Mouse (Mus musculus) adrenal gland, postnatal 10 days (tissue): ENCODE results near the gene Gm7075. TPM values are rescaled to one million over a fixed set of nuclear protein-coding genes. Genes with fewer than 3 reads are reported as not detected.
A peak's percentile ranks its signal among the peaks of the same experiment; 100 is the strongest.
"Not testable (repeated sequence)": the region's sequence is repeated elsewhere in the genome, so short reads cannot be mapped to it uniquely, and the experiment has no call there.

Experiments
- DNase-seq: peaks from one replicate; pipeline ENCODE4 v3.0.0; 2021; ENCODE audit warnings: mixed read lengths
- total RNA-seq, 2 experiments: library from RNA; stranded (reverse); gene quantifications; 2 replicates each; pipeline ENCODE4 v1.2.3; 2021

Gm7075 gene
- total RNA-seq, 2 experiments from 2014 or later = not detected

DNA sequence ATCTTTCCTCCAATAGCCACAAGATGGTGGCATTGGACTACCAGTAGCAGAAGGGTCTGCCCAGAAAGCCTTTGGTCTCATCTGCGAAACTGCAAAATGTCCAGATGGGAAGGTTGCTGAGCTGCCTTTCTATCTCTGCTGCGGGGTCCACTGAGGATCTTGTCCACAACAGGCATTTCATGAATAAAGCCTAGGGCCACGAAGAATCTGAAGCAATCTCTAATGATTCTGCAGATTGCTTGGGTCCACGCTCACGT is 1.1 kb upstream of the Gm7075 start:
- no peak for DNase-seq

DNA sequence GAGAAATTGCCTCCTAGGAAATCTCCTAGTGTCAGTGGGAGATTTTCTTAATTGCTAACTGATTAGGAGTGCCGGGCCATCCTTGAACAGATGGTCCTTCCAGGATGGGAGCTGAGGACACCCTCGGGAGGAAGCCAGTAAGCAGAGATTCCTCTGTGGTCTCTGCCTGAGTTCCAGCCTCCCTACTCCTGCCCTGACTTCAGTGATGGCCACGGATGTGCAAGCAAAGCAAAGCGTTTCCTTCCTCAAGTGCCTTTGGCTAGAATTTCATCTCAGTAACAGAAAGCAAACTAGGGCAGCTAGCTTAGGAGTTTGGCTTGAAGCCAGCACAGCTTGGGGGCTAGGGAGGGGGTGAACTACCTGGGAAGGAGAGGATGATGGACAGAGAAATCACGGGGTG is 4.5 kb downstream of the Gm7075 start:
- no peak for DNase-seq

DNA sequence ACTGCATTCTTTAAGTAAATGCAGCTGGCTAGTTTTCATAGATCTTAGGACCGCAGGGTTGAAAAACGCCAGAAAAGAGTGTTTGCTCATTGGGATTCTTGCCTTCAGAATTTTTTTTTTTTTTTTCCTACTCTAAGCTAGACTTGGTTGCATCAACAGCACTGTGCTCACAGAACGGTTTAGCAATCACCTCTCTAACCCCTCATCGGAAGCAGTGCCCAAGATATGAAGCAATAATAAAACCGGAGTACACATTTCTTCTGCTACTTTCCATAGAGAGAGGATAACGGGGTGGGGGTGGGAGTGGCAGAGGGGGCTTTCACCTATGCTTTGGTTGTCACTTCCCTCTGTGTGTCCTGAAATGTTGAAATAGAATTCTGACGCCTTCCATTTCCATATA is 5.7 kb downstream of the Gm7075 start:
- DNase-seq = no peak

DNA sequence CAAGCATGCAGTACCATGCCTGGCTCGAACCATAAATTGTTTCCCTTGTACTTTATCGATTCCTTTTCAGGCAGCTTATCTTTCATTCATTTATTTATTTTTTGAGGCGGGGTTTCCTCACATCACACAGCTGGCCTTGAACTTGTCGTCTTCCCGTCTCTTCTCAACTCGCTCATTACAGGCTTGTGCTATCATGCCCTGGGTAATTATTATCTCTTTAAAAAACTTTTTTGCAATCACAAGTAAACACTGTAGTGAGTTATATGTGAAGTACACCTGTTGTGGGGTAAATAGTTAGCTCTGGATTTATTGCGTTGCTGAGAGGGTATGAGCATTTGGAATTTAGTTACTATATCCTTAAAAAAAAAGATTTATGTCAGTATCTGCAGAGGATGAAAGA is 6.3 kb downstream of the Gm7075 start:
- DNase-seq = no peak

DNA sequence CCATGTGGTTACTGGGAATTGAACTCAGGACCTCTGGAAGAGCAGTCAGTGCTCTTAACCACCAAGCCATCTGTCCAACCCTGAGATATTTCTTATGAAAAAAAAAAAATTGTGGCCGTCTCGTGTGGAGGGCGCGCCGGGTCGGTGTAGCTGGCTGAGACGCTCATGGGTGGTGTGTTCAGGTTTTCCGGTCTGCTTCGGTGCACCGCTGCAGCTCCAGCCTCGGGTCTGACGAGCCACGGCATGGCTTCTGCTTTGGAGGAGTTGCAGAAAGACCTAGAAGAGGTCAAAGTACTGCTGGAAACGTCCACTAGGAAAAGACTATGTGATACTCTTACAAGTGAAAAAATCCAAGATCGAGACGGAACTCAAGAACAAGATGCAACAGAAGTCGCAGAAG is 8.8 kb downstream of the Gm7075 start:
- DNase-seq = no peak

DNA sequence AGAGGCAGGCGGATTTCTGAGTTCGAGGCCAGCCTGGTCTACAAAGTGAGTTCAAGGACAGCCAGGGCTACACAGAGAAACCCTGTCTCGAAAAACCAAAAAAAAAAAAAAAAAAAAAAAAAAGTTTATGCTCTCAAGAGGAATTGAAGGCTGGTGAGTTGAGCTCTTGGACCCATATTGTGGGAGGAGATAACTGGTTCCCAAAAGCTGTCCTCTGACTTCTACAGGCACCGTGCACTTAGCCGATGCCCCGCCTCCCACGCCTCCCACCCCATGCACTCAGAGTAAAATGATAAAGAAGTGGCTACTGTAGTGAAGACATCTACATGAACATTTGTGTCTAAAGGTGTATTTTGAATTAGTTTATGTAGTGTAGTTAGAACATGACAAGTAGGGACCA is 9.9 kb downstream of the Gm7075 start:
- not testable (repeated sequence) for DNase-seq

DNA sequence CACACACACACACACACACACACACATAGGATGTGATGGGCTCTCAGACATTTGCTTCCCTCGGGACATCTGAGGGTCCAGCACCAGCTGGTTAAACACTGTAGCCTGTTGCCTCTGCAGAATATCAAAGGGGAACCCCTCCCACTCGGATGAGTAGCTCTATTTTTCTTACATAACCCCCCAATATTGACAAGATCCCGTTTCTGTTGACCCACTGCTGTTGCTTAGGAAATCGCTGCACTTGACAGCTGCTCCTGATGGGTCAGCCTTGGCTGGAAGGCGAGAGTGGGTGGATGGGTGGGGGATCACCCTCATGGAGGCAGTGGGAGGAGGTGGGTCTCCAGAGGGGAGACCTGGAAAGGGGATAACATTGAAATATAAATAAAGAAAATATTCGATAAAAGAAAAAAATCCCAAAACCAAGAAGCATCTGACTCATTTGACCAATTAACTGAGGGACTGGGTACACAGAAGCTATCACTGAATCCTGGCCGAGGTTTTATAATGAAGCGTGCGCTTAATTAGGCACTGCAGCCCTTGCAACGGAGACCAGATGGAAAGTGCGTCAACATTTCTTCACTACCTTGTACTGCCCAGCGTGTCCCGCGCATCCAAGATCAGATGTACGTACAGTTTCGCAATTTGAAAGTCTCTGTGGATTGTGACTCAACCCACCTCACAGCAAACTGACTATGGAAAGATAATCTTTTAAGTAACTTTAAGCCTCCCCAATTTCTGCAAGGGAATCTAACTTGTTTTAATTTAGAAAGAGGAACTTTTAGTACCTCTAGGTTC is 11.2 kb downstream of the Gm7075 start:
- no peak for DNase-seq

DNA sequence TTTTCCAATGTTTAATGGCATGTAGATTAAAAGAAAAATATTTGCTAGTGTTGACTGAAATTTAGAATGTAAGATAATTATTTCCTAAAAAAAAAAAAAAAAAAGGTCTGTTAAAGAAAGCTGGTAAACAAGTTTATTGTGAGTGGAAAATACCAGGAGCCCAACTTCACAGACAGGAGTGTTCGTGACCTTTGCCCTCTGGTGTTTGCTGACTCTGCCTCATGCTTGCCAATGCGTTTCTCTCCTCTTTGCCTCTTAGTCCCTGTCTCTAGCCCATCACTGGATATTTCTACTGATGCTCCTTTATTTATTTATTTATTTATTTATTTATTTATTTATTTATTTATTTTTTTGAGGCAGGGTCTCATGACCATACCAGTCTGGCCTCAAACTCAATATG is 18.0 kb downstream of the Gm7075 start:
- no peak for DNase-seq

DNA sequence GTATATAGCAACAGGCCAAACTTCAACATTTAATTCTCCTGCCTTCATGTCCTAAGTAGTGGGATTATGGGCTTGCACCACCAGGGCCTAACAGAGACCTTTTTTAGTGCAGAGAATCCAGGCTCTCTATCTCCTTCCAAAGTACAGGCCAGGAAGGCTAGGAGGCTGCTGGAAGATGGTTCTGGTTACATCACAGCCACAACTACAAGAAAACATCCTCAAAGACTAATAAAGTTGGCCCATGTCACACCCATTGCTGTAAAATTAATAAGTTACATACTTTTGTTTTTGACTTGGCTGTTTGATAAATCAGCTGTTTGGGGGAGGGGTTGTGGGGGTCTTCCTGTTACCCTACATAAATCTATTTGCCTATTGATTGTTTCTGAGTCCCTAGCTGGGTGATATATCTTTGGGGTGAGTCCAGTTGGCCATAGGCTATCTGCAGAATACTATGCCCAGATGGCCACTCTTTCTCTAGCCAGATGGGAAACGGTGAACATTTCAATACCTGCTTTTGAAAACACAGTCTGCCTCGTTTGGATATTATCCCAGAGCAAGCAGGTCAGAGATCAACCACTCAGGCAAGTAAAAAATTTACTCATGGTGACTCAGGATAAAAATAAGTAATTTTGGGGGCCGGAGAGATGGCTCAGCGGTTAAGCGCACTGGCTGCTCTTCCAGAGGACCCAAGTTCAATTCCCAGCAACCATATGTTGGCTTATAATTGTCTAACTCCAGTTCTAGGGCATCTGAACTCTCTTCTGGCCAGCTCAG is 18.7 kb downstream of the Gm7075 start:
- no peak for DNase-seq

DNA sequence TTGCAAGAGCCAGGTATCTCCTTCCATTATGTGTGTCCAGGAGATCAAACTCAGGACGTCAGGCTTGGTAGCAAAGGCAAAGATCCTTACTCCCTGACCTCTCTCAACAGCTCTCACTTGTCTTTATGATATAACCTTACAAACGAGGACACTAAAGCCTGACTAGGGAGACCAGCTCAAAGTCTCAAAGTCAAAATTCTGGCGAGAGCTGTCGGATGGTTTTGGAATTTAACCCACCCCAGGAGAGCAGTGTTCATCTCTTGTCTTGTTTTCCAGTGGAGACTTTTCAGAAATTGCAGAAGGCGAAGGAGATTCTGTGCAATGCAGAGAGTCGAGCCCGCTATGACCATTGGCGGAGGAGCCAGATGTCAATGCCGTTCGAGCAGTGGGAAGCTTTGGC is 24.6 kb downstream of the Gm7075 start:
- no peak for DNase-seq

DNA sequence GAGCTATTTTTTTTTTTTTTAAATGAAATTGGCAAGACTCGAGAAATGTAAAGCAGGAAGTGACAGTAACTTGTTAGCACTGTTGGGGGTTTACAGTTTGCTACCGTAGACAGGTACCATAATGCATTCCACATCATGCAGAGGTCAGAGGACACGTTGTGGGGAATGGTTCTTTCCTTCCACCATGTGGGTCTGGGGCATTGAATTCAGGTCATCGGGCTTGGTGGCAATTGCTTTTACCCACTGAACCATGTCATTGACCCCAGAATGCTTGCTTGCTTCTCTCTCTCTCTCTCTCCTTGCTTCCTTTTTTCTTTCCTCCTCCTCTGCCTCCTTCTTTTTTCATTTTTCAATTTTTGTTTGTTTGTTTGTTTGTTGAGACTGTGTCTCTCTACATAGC is 32.6 kb downstream of the Gm7075 start:
- DNase-seq = no peak

DNA sequence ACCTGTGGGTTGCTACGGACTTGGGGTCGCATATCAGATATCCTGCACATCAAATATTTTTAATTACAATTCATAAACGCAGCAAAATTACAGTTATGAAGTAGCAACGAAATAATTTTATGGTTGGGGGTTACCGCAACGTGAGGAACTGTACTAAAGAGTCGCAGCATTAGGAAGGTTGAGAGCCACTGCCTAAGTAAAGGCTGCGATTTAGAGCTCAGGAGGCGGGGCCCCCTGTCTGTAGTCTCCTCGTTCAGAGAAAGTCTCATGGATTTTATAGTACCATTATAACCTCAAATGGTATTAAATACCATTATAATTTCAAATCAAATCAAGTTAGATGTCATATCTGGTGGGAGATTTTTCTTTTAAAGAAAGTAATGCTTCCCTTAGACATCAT is 34.6 kb downstream of the Gm7075 start:
- DNase-seq = peak; percentile 12

DNA sequence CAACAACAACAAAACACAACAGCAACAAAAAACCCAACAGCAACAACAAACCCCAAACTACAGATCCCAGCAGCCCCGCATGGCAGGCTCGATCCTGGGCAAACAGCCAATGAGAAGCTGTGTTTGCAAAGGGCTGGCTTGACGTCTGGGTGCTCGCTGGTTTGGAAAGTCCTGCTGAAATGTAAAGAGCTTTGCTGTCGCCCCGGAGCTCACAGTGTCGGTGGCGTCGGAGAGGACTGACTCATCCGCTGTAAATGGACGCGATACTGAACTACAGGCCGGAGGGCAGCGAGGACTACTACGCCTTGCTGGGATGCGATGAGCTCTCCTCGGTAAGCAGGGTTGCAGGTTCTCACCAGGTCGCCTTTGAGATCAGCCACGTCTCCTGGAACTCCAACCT is 35.1 kb downstream of the Gm7075 start:
- DNase-seq = peak; percentile 89

DNA sequence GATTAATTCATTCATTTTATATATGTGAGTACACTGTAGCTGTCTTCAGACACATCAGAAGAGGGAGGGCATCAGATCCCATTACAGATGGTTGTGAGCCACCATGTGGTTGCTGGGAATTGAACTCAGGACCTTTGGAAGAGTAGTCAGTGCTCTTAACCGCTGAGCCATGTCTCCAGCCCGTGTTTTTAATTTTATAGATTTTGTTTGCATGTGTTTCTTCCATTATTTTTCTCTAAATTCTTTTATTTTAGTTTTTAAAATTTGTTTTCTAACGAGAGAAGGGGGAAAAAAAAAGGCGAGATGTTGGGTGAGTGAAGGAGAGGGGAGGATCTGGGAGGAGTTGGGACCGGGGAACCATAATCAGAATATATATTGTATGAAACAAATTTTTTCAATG is 35.7 kb downstream of the Gm7075 start:
- not testable (repeated sequence) for DNase-seq

DNA sequence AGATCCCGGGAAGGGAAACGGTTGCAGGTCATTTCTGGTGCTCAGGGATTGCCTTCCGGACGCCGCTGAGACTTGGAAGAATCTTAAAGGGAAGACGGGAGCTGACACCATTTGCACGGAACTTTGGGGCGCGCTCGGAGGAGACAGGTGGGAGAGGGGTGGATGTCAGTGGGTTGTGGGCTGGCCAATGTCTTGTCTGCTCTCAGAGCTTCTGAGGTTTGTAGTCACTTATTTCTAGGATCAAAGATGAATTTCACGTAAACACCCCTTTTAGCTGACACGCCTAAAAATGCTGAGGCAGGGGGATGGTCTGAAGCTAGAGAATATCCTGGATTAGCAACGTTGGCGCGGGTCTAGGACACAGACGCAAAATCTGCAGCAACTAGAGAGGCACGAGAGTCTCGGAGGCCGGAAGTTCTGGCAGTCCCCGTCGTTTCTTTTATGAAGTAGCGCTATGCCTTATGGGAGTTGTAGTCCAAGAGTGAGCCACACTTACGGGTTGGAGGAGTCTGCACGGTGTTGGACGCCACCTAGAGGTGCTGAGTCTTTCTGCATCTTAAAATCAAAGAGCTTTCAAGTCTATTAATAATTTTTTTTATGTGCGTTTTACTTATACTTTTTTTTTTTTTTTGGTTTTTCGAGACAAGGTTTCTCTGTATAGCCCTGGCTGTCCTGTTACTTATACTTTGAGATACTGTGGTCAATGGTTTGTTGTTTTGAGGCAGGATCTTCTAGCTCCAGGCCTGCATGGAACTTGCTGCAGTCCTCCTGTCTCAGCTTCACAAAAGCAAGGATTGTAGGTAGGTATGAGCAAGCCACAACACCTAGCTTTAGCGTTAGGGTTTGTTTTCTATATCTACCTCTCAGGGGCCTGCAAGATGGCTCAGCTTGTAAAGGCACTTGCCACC is 39.0 kb downstream of the Gm7075 start, which contains the start of gene Dnajc12:
Dnajc12 (plus strand) TSS at position 72 of the 908 bp plus-strand sequence.
- peak; percentile 86 for DNase-seq

DNA sequence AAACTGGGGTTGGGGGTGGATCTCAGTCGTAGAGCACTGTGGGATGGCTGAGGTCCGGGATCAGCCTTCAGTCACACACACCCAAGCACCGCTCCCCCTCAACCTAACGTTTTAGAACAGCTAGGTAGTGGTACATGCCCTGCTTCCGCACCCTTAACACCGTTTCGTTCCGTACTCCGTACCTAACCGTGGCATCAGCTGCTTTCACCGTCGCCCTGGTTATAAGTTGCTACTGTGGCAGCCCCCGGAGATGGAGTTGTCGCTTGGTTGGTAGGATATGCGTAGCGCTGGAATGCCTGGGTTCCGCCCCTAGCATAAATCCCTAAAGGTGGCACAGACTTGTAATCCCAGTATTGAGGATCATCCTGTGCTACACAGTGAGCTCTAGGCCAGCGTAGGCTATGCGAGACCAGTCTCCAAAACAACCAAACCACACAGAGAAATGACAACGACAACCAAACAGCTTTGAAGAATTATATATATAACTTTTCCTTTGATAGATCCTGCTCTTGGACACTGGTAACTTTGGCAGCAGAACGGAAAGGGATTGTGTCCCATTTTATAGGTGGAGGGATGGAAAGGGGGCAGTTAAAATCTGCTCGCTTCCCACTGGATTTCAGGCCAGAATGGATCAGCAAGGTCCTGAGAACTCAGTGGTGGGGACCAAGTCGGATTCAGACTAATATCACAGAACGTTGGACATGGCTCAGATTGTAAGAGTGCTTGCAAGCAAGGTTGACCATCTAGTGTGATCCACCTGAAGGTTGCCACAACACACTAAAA is 39.9 kb downstream of the Gm7075 start, which contains the start of gene Sirt1:
Sirt1 (minus strand) TSS at position 207 of the 783 bp plus-strand sequence.
- DNase-seq = peak; percentile 17

DNA sequence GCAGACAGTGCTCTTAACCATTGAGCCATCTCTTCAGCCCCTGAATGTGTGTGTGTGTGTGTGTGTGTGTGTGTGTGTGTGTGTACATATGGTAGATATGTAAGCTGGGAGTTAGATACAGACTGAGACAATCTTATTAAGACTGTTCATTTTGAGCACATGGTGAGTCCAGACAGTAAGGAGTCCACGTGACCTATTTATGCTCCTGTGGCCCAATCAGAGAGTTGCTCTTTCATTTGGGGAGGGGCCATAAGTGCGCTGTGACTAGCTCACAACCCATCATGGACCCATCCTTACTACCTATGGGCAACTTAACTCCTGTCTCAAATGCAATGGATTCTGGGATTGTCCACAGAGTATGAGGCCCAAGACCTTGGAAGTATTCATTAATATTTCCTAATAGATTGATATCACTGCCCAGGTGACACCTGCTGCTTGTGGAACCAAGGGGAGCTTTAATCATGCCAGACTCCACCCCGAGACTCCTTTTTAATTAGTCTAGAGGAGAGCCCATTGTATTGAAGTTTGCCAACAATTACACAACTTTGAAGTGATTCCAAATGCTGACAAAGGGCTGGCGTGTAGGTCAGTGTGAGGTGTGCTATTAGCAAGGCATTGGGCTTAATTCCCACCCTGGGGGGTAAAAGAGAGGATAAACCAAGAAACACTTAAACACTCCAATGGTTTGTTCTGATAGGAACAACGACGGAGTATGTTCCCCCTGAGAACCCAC is 42.5 kb downstream of the Gm7075 start:
- no peak for DNase-seq

DNA sequence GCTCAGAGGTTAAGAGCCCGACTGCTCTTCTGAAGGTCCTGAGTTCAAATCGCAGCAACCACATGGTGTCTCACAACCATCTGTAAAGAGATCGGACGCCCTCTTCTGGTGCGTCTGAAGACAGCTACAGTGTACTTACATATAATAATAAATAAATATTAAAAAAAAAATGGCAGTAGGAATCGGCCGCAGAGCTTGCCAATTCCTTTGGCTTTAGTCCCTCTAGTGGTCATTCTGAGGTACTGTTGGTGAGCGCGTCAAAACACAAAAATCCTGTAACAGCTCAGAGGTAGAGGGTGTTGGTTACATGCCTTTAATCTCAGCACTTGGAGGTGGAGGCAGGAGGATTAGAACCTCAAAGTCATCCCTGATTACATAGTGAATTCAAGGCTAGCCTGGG is 44.1 kb downstream of the Gm7075 start:
- peak; percentile 68 for DNase-seq

DNA sequence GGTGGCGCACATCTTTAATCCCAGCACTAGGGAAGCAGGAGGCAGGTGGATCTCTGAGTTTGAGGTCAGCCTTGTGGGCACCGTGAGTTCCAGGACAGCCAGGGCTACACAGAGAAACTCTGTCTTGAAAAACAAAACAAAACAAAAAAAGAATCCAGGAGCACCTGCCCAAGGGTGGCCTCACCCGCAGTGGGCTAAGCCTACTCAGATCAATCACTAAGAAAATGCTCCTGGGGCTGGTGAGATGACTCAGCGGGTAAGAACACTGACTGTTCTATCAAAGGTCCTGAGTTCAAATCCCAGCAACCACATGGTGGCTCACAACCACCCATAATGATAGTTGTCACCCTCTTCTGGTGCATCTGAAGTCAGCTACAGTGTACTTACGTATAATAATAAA is 45.3 kb downstream of the Gm7075 start:
- no peak for DNase-seq
